Mouse (Mus musculus) ES-E14 (cell line): ENCODE data around the gene Trappc10. TPM values are rescaled to one million over a fixed set of nuclear protein-coding genes. Genes with fewer than 3 reads are reported as not detected.

Source experiments
- DNase-seq: peaks from one replicate; pipeline ENCODE4 v3.0.0-alpha.2; 2013; ENCODE audit warnings: low read depth, low spot score
- H3K27ac ChIP-seq: 2 replicates; pipeline ENCODE4 v1.5.1; 2012; ENCODE audit warnings: low read depth, mild to moderate bottlenecking, low read length, moderate library complexity, mixed read lengths; ENCODE audit not compliant: poor library complexity, insufficient read depth, severe bottlenecking
- H3K36me3 ChIP-seq: 2 replicates; pipeline ENCODE4 v1.6.1; 2012; ENCODE audit warnings: mild to moderate bottlenecking, low read length, moderate library complexity, mixed read lengths; ENCODE audit not compliant: control insufficient read depth, poor library complexity, insufficient read depth, severe bottlenecking
- H3K4me1 ChIP-seq, 2 experiments: fragments of 150-350 bp in 1 of 2; sonication (generic) in 1 of 2; 2 replicates each; pipeline ENCODE4 v1.6.1; 2012; ENCODE audit warnings: low read length in 2 of 2, mild to moderate bottlenecking in 1 of 2, mixed read lengths in 1 of 2; ENCODE audit not compliant: control insufficient read depth in 2 of 2, insufficient read depth in 2 of 2, poor library complexity in 1 of 2
- H3K4me3 ChIP-seq, 2 experiments: fragments of 150-350 bp in 1 of 2; sonication (generic) in 1 of 2; 2 replicates each; pipeline ENCODE4 v1.5.1; 2012; ENCODE audit warnings: low read length in 2 of 2, low read depth in 1 of 2, mild to moderate bottlenecking in 1 of 2, mixed read lengths in 1 of 2; ENCODE audit not compliant: insufficient read depth in 1 of 2, poor library complexity in 1 of 2, severe bottlenecking in 1 of 2
- H3K9ac ChIP-seq: 2 replicates; pipeline ENCODE4 v1.6.1; 2012; ENCODE audit warnings: low read depth, mild to moderate bottlenecking, low read length, mixed read lengths; ENCODE audit not compliant: poor library complexity, insufficient read depth, severe bottlenecking
- H3K9me3 ChIP-seq: fragments of 150-350 bp; sonication (generic); 2 replicates; pipeline ENCODE4 v1.6.1; 2012; ENCODE audit warnings: low read depth, mild to moderate bottlenecking, low read length; ENCODE audit not compliant: control insufficient read depth, insufficient read depth
- CHD2 ChIP-seq: IDR thresholded peaks from 2 replicates; pipeline ENCODE4 v1.6.1; 2014; ENCODE audit warnings: mild to moderate bottlenecking, low read depth, low read length, inconsistent platforms
- HCFC1 ChIP-seq: IDR thresholded peaks from 2 replicates; pipeline ENCODE4 v1.6.1; 2012; ENCODE audit warnings: low read length, inconsistent platforms, borderline replicate concordance; ENCODE audit not compliant: insufficient read depth
- MAFK ChIP-seq: IDR thresholded peaks from 2 replicates; pipeline ENCODE4 v1.6.1; 2014; ENCODE audit warnings: mild to moderate bottlenecking, low read depth, low read length, inconsistent platforms; ENCODE audit not compliant: insufficient read depth
- ZC3H11A ChIP-seq: IDR thresholded peaks from 2 replicates; pipeline ENCODE4 v1.6.1; 2012; ENCODE audit warnings: low read depth, mild to moderate bottlenecking, inconsistent platforms, low read length, borderline replicate concordance
- ZNF384 ChIP-seq: IDR thresholded peaks from 2 replicates; pipeline ENCODE4 v1.6.1; 2012; ENCODE audit warnings: low read depth, low read length, inconsistent platforms
- in situ Hi-C, 2 experiments: fragments of 600-800 bp; cut with MboI; formaldehyde crosslinking; loops; one replicate each; pipeline ENCODE4 v1.15.1; 2025; ENCODE audit warnings: low sequenced_read_pairs in 2 of 2, inconsistent platforms in 1 of 2; ENCODE audit not compliant: unreplicated experiment in 2 of 2
- total RNA-seq: library from RNA; depleted of rRNA; stranded (reverse); fragments of 300-350 nt; gene quantifications from 2 replicates; pipeline ENCODE4 v1.2.3, GENCODE M21; 2012

Trappc10 gene
- total RNA-seq, 1 experiment, result 26.1 TPM

DNA sequence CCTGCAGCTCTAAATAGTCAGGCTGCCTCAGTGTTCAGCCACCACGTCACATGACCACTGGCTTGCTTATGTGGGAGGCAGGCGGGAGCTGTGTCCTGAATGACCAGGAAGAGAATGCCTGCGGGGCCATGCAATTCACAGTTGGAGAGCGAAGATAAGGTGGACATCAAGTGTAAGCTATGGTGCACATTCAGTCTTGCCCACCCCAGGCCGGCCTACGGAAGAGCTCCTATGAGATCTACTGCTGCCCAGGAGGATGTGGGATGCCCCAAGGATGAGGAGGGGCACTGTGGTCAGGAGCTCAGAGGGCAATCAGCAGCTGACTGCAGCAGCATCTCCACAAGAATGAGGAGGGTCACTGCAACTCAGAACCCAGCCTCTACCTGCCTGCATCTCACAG lies 41.0 kb upstream of the Trappc10 start:
- H3K27ac ChIP-seq, result no peak overlapping the region
- in situ Hi-C loops, result no loop called here
- no peak overlapping the region for H3K4me3 ChIP-seq
- H3K36me3 ChIP-seq, result peaks cover 18% of the 10 kb centered on the region; the same call in 1 of the 2 replicates
- no peak overlapping the region for H3K9ac ChIP-seq
- TF ChIP-seq HCFC1 (no peak), ZNF384 (no peak), MAFK (no peak), ZC3H11A (no peak), CHD2 (no peak)
- H3K4me1 ChIP-seq, result peaks cover 0 to 5% of the 10 kb centered on the region in 2 experiments; a peak in 1 of 4 replicates
- no peaks in the 10 kb centered on the region for H3K9me3 ChIP-seq
- DNase-seq, result no peak

DNA sequence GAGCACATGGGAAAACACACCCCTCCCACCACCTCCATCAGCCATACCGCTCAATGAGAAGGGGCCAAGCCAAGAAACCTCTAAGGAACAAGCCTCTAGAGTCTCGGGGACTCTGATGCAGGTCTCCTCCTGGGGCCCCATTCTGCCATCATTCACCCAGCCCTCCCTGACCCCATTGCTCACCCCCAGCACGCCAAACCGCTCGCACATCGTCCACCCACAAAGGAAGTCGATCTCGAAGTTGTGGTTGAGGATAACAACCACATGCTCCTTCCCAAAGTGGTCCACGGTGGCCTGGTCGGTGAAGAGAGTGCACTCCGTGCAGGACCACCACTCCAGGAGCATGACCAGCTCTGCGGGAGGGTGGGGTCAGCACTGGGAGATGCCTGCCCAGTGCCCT lies 40.4 kb upstream of the Trappc10 start:
- H3K9ac ChIP-seq, result no peak overlapping the region
- H3K4me1 ChIP-seq, result peaks cover 0 to 5% of the 10 kb centered on the region in 2 experiments; a peak in 1 of 4 replicates
- H3K4me3 ChIP-seq, result no peak overlapping the region
- DNase-seq, result no peak
- peaks cover 18% of the 10 kb centered on the region; the same call in 1 of the 2 replicates for H3K36me3 ChIP-seq
- TF ChIP-seq ZC3H11A (no peak), MAFK (no peak), CHD2 (no peak)
- in situ Hi-C loops, result no loop called here
- no peak overlapping the region for H3K27ac ChIP-seq
- no peaks in the 10 kb centered on the region for H3K9me3 ChIP-seq

DNA sequence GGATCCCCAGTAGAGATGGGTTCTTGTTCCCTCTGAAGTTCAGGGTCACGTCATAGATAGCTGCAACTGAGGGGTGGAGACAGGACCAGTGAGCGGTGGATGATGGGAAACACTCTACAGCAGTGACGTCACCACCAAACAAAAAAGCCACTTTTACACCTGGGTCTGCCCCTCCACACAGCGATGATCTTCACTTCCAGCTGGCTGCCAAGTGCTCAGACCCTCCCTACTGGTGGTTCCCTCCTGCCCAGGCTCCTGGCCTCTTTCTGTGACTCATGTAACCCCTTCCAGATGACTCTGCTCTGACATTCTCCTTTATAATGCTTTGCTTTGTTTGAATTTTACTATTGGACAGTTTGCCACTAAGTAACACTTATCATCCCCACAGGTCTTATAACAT lies 38.0 kb upstream of the Trappc10 start:
- in situ Hi-C loops, result no loop called here
- Histone ChIP-seq H3K36me3 (peaks cover 20% of the 10 kb centered on the region; the same call in 1 of the 2 replicates), H3K27ac (no peak overlapping the region), H3K9ac (no peak overlapping the region), H3K4me1 (peaks cover 0 to 5% of the 10 kb centered on the region in 2 experiments; a peak in 1 of 4 replicates), H3K9me3 (no peaks in the 10 kb centered on the region), H3K4me3 (no peak overlapping the region)
- TF ChIP-seq HCFC1, result no peak
- no peak for TF ChIP-seq CHD2
- TF ChIP-seq ZC3H11A, result no peak
- TF ChIP-seq ZNF384, result no peak
- no peak for TF ChIP-seq MAFK
- no peak for DNase-seq

DNA sequence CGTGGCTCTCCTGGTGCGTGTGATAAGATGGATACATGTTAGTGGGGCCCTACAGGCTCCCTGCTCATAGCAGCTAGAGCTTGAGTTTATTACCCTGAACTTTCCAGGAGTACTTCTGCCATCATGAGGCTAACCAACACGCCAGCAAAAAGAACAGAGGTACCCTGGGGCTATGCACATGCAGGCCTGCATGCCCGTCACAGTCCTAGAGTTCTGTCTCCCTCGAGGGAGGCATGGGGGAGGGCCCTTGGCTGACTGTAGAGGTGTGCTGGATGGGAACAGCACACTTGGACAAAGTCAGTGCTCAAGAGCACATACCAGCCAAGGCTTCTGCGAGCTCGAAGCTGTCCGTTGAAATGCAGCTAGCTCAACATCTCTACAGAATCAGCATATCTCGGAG lies 36.0 kb upstream of the Trappc10 start:
- DNase-seq, result no peak
- Histone ChIP-seq H3K36me3 (peaks cover 13% of the 10 kb centered on the region; the same call in 1 of the 2 replicates), H3K9me3 (no peaks in the 10 kb centered on the region), H3K9ac (no peak overlapping the region), H3K4me3 (no peak overlapping the region), H3K4me1 (peaks cover 0 to 4% of the 10 kb centered on the region in 2 experiments; a peak in 1 of 4 replicates), H3K27ac (no peak overlapping the region)
- no peak for TF ChIP-seq ZNF384
- no peak for TF ChIP-seq HCFC1
- no peak for TF ChIP-seq ZC3H11A
- TF ChIP-seq MAFK, result no peak
- TF ChIP-seq CHD2, result no peak
- in situ Hi-C loops, result no loop called here

DNA sequence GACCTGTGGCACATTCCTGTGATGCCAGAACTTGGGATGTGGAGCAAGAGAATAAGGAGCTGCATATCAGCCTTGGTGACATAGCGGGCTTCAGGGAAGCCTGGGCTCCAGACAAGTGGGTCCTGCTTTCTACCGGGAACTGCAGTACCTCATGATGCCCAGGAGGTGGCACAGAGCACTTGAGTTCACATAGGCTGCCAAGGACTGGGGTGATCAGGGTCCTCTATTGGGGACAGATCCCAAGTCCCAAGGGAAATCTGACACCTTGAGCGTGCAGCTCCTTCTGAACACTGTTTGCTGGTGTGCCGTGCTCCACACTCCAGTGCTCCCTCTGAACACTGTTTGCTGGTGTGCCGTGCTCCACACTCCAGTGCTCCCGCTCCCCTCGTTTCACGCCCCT lies 34.8 kb upstream of the Trappc10 start:
- Histone ChIP-seq H3K4me1 (no peaks in the 10 kb centered on the region), H3K36me3 (peaks cover 12% of the 10 kb centered on the region; the same call in 1 of the 2 replicates), H3K9ac (no peak overlapping the region), H3K27ac (no peak overlapping the region), H3K4me3 (no peak overlapping the region), H3K9me3 (no peaks in the 10 kb centered on the region)
- peak; percentile 33 for DNase-seq
- in situ Hi-C loops, result no loop called here
- no peak for TF ChIP-seq CHD2
- TF ChIP-seq MAFK, result no peak
- no peak for TF ChIP-seq ZNF384
- TF ChIP-seq ZC3H11A, result peak; percentile 57; the same call in 1 of the 2 replicates
